Mouse (Mus musculus): ENCODE measurements around the gene Wdr63.

DNA sequence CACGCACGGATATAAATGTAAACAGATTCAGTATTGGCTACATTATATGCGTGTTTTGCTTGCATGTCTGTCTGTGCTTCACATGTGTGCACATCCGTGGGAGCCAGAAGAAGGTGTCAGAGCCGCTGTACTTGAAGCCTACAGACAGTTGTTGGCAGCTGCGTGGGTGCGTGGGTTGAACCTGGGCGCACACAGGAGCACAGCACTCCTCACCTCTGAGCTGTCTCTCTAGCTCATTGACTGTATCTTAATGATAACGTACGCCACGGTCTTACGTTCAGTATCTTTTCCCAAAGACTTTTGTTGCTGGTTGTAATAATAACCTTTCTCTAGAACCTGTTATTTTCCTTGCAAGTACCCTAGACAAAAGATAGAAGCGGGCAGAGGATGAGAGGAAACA is 91.0 kb downstream of the Wdr63 start:
- TF ChIP-seq POLR2A (IDR thresholded peaks at IDR 0.05; ENCODE audit: insufficient read depth, low read depth, low read length) (no peak), EP300 (IDR thresholded peaks at IDR 0.05; ENCODE audit: insufficient read depth, low read depth, low read length) (no peak)

All from heart, adult 2 months (tissue).